Mouse (Mus musculus) CD4-positive, CD25-positive, alpha-beta regulatory T cell, adult 4 months (primary cell): ENCODE results near the gene B3gnt9. TPM values are rescaled to one million over a fixed set of nuclear protein-coding genes. Genes with fewer than 3 reads are reported as not detected.
"Not testable (repeated sequence)": the region's sequence is repeated elsewhere in the genome, so short reads cannot be mapped to it uniquely, and the experiment has no call there.

ENCODE experiments used
- ATAC-seq: one replicate; pipeline ENCODE4 v1.8.0; 2017
- polyA plus RNA-seq, 2 experiments: library from polyadenylated mRNA; unstranded; fragments of 100-300 nt; shearing (Covaris generic); gene quantifications; one replicate each; pipeline ENCODE4 v1.2.1; 2017

The B3gnt9 gene
- under 1 TPM; 0.33 to 0.47 TPM for polyA plus RNA-seq

- peak; percentile 51 for ATAC-seq
These were observed at the start of gene B3gnt9 for GRCm38 (mm10) chr8:105254966-105255350. Gene B3gnt9 (minus strand): TSS chr8:105255153.

- ATAC-seq = no peak
These were observed 48.9 kb upstream of the B3gnt9 start for GRCm38 (mm10) chr8:105303874-105304273.

- no peak for ATAC-seq
These were observed 48.4 kb upstream of the B3gnt9 start for GRCm38 (mm10) chr8:105303396-105303795.

- ATAC-seq = no peak
These were observed 45.0 kb upstream of the B3gnt9 start for GRCm38 (mm10) chr8:105299962-105300361.

- no peak for ATAC-seq
These were observed 43.6 kb upstream of the B3gnt9 start for GRCm38 (mm10) chr8:105298351-105299252.

- peak; percentile 98 for ATAC-seq
These were observed 42.7 kb upstream of the B3gnt9 start, which contains the start of gene E2f4 for GRCm38 (mm10) chr8:105297511-105298192. Gene E2f4 (plus strand): TSS chr8:105297663.

GRCm38 (mm10) chr8:105295895-105296573, 41.1 kb upstream of the B3gnt9 start, which contains the start of gene Exoc3l:
Gene Exoc3l (minus strand): TSS chr8:105296101.
- no peak for ATAC-seq

GRCm38 (mm10) chr8:105295256-105295655, 40.3 kb upstream of the B3gnt9 start:
- no peak for ATAC-seq

- no peak for ATAC-seq
These were observed 39.8 kb upstream of the B3gnt9 start for GRCm38 (mm10) chr8:105294776-105295175.

GRCm38 (mm10) chr8:105293405-105293804, 38.5 kb upstream of the B3gnt9 start:
- ATAC-seq = no peak

- no peak for ATAC-seq
These were observed 37.5 kb upstream of the B3gnt9 start for GRCm38 (mm10) chr8:105292471-105292870.

- ATAC-seq = not testable (repeated sequence)
These were observed 36.8 kb upstream of the B3gnt9 start for GRCm38 (mm10) chr8:105291802-105292201.

- ATAC-seq = not testable (repeated sequence)
These were observed 36.4 kb upstream of the B3gnt9 start for GRCm38 (mm10) chr8:105291364-105291763.

- peak; percentile 29 for ATAC-seq
These were observed 35.8 kb upstream of the B3gnt9 start for GRCm38 (mm10) chr8:105290554-105291314.

- no peak for ATAC-seq
These were observed 35.0 kb upstream of the B3gnt9 start, which contains the start of gene 4931428F04Rik for GRCm38 (mm10) chr8:105289805-105290460. Gene 4931428F04Rik (minus strand): TSS chr8:105289864.

- ATAC-seq = peak; percentile 89
These were observed 34.2 kb upstream of the B3gnt9 start for GRCm38 (mm10) chr8:105288958-105289732.

- ATAC-seq = no peak
These were observed 33.3 kb upstream of the B3gnt9 start for GRCm38 (mm10) chr8:105288231-105288630.

- no peak for ATAC-seq
These were observed 32.0 kb upstream of the B3gnt9 start for GRCm38 (mm10) chr8:105286907-105287306.

GRCm38 (mm10) chr8:105285514-105285913, 30.6 kb upstream of the B3gnt9 start:
- ATAC-seq = no peak

- peak; percentile 72 for ATAC-seq
These were observed 28.1 kb upstream of the B3gnt9 start for GRCm38 (mm10) chr8:105283074-105283473.

- no peak for ATAC-seq
These were observed 27.3 kb upstream of the B3gnt9 start for GRCm38 (mm10) chr8:105282239-105282638.
